ENCODE assay signal across 11 mouse cellular contexts in the genomic region with DNA sequence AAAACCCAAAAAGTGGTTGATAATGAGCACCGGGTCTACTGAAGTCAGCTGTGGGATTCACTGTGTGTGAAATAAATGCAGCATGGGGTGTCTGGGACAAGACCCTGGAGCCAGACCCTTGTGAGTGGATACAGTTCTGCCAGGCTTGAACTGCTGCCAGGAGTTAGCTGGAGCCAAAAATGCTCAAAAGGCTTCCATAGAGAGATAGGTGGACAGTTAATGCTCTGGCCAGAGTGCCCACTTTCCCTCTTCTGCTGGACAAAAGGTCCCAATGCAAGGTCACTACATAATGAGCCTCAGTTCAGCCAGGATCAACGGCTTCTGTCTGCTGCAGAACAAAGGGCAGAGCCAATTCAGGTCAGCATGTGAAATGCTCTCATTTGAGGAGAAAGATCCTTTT.
DNase-seq lines count a peak whose midpoint lies in the region; ATAC-seq lines count a peak whose summit lies in the region.
"Had no signal": no experiment of that assay in that cellular context is flagged by ENCODE, and none has a peak within 500 bp of the region (broad histone marks: within the 10 kb centered on the region; RNA-seq: fewer than 3 reads in every experiment).

No protein-coding gene starts in this region.

- peak; percentile 65; the same call in 1 of the 2 replicates for ATAC-seq in hindbrain, embryonic 15.5 days (ENCODE audit: low FRiP score, low read depth)
- ATAC-seq in hindbrain, embryonic 13.5 days (ENCODE audit: low FRiP score): no peak
- ATAC-seq: intestine, embryonic 16.5 days had no signal

- no peak overlapping the region for H3K9ac ChIP-seq in hindbrain, embryonic 15.5 days
- H3K9ac ChIP-seq in hindbrain, embryonic 13.5 days: no peak overlapping the region

- H3K4me1 ChIP-seq in hindbrain, embryonic 15.5 days (replicated peaks): no peaks in the 10 kb centered on the region
- no peaks in the 10 kb centered on the region for H3K4me1 ChIP-seq in hindbrain, embryonic 13.5 days (replicated peaks)
- no peaks in the 10 kb centered on the region for H3K4me1 ChIP-seq in heart, embryonic 10.5 days

- 35% methylated on average over 2 of the region's 2 CpGs for WGBS in hindbrain, embryonic 15.5 days
- 47% methylated on average over 2 of the region's 2 CpGs for WGBS in hindbrain, embryonic 13.5 days
- 72% methylated on average over 2 of the region's 2 CpGs for WGBS in heart, embryonic 10.5 days

- H3K4me3 ChIP-seq in hindbrain, embryonic 15.5 days: no peak overlapping the region
- no peak overlapping the region for H3K4me3 ChIP-seq in hindbrain, embryonic 13.5 days
- no peak overlapping the region for H3K4me3 ChIP-seq in heart, embryonic 10.5 days

- no peaks in the 10 kb centered on the region for H3K27me3 ChIP-seq in hindbrain, embryonic 15.5 days
- H3K27me3 ChIP-seq in hindbrain, embryonic 13.5 days: no peaks in the 10 kb centered on the region
- H3K27me3 ChIP-seq in heart, embryonic 10.5 days (ENCODE audit: insufficient read depth, poor library complexity, severe bottlenecking): no peaks in the 10 kb centered on the region
- H3K27me3 ChIP-seq: CH12.LX had no signal

- H3K36me3 ChIP-seq in hindbrain, embryonic 15.5 days: no peaks in the 10 kb centered on the region
- no peaks in the 10 kb centered on the region for H3K36me3 ChIP-seq in hindbrain, embryonic 13.5 days
- H3K36me3 ChIP-seq in heart, embryonic 10.5 days: no peaks in the 10 kb centered on the region

- H3K4me2 ChIP-seq in hindbrain, embryonic 15.5 days: no peak overlapping the region
- H3K4me2 ChIP-seq in hindbrain, embryonic 13.5 days: no peak overlapping the region

- no peak overlapping the region for H3K27ac ChIP-seq in hindbrain, embryonic 15.5 days (replicated peaks)
- no peak overlapping the region for H3K27ac ChIP-seq in hindbrain, embryonic 13.5 days
- no peak overlapping the region for H3K27ac ChIP-seq in heart, embryonic 10.5 days

- DNase-seq in brain, adult 2 months (ENCODE audit: low read depth, low spot score): peak; percentile 58
- peak; percentile 1 for DNase-seq in cerebellum, adult 8-10 months
- DNase-seq in layer of hippocampus, adult 9-11 months: peak; percentile 38
- DNase-seq in B cell, adult 2 months: no peak
- no peak for DNase-seq in heart, embryonic 10.5 days (ENCODE audit: low spot score)
- no peak for DNase-seq in T-cell, adult 2 months (ENCODE audit: low spot score)
- DNase-seq: thymus, adult 18-20 months had no signal

- H3K9me3 ChIP-seq in hindbrain, embryonic 15.5 days: no peaks in the 10 kb centered on the region
- H3K9me3 ChIP-seq in hindbrain, embryonic 13.5 days: 0 out of 2 replicates have a peak, but pooled peaks cover under 1% of the 10 kb centered on the region
- no peaks in the 10 kb centered on the region for H3K9me3 ChIP-seq in heart, embryonic 10.5 days

Comparison
In these comparisons a context has a peak if more than half of its experiments do, and no peak if none do; other contexts are left out.
1. DNase-seq: peak in brain, adult 2 months (single experiment), cerebellum, adult 8-10 months (single experiment) and layer of hippocampus, adult 9-11 months (single experiment); none in B cell, adult 2 months (0 of 2), heart, embryonic 10.5 days (single experiment) and T-cell, adult 2 months (single experiment).